Mouse (Mus musculus) kidney, embryonic 16.5 days (tissue): ENCODE measurements around the gene Dda1. TPM values are rescaled to one million over a fixed set of nuclear protein-coding genes. Genes with fewer than 3 reads are reported as not detected.

Experiments
- ATAC-seq: fragments of 200-750 bp; cut with Nextera tagmentation; 2 replicates; pipeline ENCODE4 v1.8.0; 2017; ENCODE audit warnings: moderate TSS enrichment; ENCODE audit not compliant: low FRiP score, low TSS enrichment
- H3K27ac ChIP-seq: fragments of 300-500 bp; sonication (generic); 2 replicates; pipeline ENCODE4 v1.5.1; 2014; ENCODE audit warnings: low read length
- H3K27me3 ChIP-seq: fragments of 300-500 bp; sonication (generic); 2 replicates; pipeline ENCODE4 v1.6.1; 2014; ENCODE audit warnings: low read length, control low read depth, mixed read lengths; ENCODE audit not compliant: insufficient read depth
- H3K36me3 ChIP-seq: fragments of 300-500 bp; sonication (generic); 2 replicates; pipeline ENCODE4 v1.6.1; 2014; ENCODE audit warnings: low read length, control low read depth, mixed read lengths; ENCODE audit not compliant: insufficient read depth
- H3K4me1 ChIP-seq: fragments of 300-500 bp; sonication (generic); 2 replicates; pipeline ENCODE4 v1.6.1; 2014; ENCODE audit warnings: low read length, control low read depth, mixed read lengths; ENCODE audit not compliant: insufficient read depth
- H3K4me2 ChIP-seq: fragments of 300-500 bp; sonication (generic); replicated peaks from 2 replicates; pipeline ENCODE4 v1.6.1; 2014; ENCODE audit warnings: low read depth, low read length
- H3K4me3 ChIP-seq: fragments of 300-500 bp; sonication (generic); 2 replicates; pipeline ENCODE4 v1.5.1; 2014; ENCODE audit warnings: mild to moderate bottlenecking, low read length
- H3K9ac ChIP-seq: fragments of 300-500 bp; sonication (generic); replicated peaks from 2 replicates; pipeline ENCODE4 v1.6.1; 2014; ENCODE audit warnings: low read length
- H3K9me3 ChIP-seq: fragments of 300-500 bp; sonication (generic); 2 replicates; pipeline ENCODE4 v1.6.1; 2016; ENCODE audit warnings: low read length, control low read depth
- WGBS: fragments of 180-500 bp; shearing (Covaris S2); extraction: QIAGEN DNeasy Blood & Tissue Kit; methylation state at CpG from one replicate; pipeline ENCODE4 v1.1.7; 2014; 5-methylcytosine and 5-hydroxymethylcytosine counted together
- polyA plus RNA-seq: library from polyadenylated mRNA; unstranded; fragments of >200 nt; fragmentation: Nextera tagmentation; extraction: Ambion mirVana; gene quantifications from 2 replicates; pipeline ENCODE4 v1.2.1, GENCODE M21; 2015

Dda1 gene
- polyA plus RNA-seq, 1 experiment from 2014 or later = 115 TPM

- peaks cover 12% of the 10 kb centered on the region for H3K4me1 ChIP-seq
Observed at GRCm38 (mm10) chr8:71504349-71504748, 35.4 kb downstream of the Dda1 start.

GRCm38 (mm10) chr8:71505326-71505725 lies 36.3 kb downstream of the Dda1 start:
- H3K4me3 ChIP-seq = no peak overlapping the region
- no peak for ATAC-seq
- H3K9ac ChIP-seq = no peak overlapping the region
- no peaks in the 10 kb centered on the region for H3K36me3 ChIP-seq
- no peaks in the 10 kb centered on the region for H3K9me3 ChIP-seq
- no peak overlapping the region for H3K27ac ChIP-seq
- WGBS = 94% methylated on average over 4 of the region's 4 CpGs
- peaks cover 41% of the 10 kb centered on the region for H3K27me3 ChIP-seq
- peaks cover 6% of the 10 kb centered on the region for H3K4me1 ChIP-seq
- H3K4me2 ChIP-seq = no peak overlapping the region

More at GRCm38 (mm10) chr8:71504349-71504748, 35.4 kb downstream of the Dda1 start:
- 82% methylated on average over 4 of the region's 4 CpGs for WGBS
- ATAC-seq = no peak
- Histone ChIP-seq H3K36me3 (no peaks in the 10 kb centered on the region), H3K4me3 (no peak overlapping the region), H3K27ac (no peak overlapping the region), H3K9ac (no peak overlapping the region), H3K9me3 (no peaks in the 10 kb centered on the region), H3K27me3 (peaks cover 35% of the 10 kb centered on the region), H3K4me2 (no peak overlapping the region)

GRCm38 (mm10) chr8:71505979-71506378 lies 37.0 kb downstream of the Dda1 start:
- no peak overlapping the region for H3K4me2 ChIP-seq
- peaks cover 41% of the 10 kb centered on the region for H3K27me3 ChIP-seq
- no peak overlapping the region for H3K27ac ChIP-seq
- H3K9ac ChIP-seq = no peak overlapping the region
- H3K4me1 ChIP-seq = peaks cover 6% of the 10 kb centered on the region
- H3K4me3 ChIP-seq = no peak overlapping the region
- ATAC-seq = no peak
- no peaks in the 10 kb centered on the region for H3K36me3 ChIP-seq
- WGBS = 77% methylated on average over 4 of the region's 4 CpGs
- H3K9me3 ChIP-seq = no peaks in the 10 kb centered on the region

- peak; percentile 72; the same call in 1 of the 2 replicates for ATAC-seq
- H3K9me3 ChIP-seq = no peaks in the 10 kb centered on the region
- H3K36me3 ChIP-seq = no peaks in the 10 kb centered on the region
- under 1% methylated on average over 61 of the region's 61 CpGs for WGBS
- peaks cover 6% of the 10 kb centered on the region for H3K4me1 ChIP-seq
- peak overlapping the region; percentile 89 for H3K4me2 ChIP-seq
- peak overlapping the region; percentile 56 for H3K4me3 ChIP-seq
- H3K27ac ChIP-seq = no peak overlapping the region
- peak overlapping the region; percentile 67 for H3K9ac ChIP-seq
- H3K27me3 ChIP-seq = peaks cover 41% of the 10 kb centered on the region
Observed at GRCm38 (mm10) chr8:71507589-71508104, 38.6 kb downstream of the Dda1 start.

- WGBS = 76% methylated on average over 2 of the region's 2 CpGs
- Histone ChIP-seq H3K27me3 (peaks cover 41% of the 10 kb centered on the region), H3K9ac (0 out of 2 replicates have a peak overlapping the region, but pooled peaks have one; percentile 26), H3K9me3 (no peaks in the 10 kb centered on the region), H3K4me1 (peaks cover 6% of the 10 kb centered on the region), H3K27ac (no peak overlapping the region), H3K4me3 (peak overlapping the region; percentile 38), H3K4me2 (peak overlapping the region; percentile 89), H3K36me3 (no peaks in the 10 kb centered on the region)
- no peak for ATAC-seq
Observed at GRCm38 (mm10) chr8:71509316-71509715, 40.3 kb downstream of the Dda1 start.

- WGBS = 33% methylated on average over 13 of the region's 14 CpGs
- Histone ChIP-seq H3K4me2 (peak within 1 kb of the TSS; percentile 89), H3K27me3 (peaks cover 30% of the 10 kb centered on the region), H3K4me1 (peaks cover 7% of the 10 kb centered on the region), H3K9ac (peak within 1 kb of the TSS; percentile 39), H3K4me3 (peak within 1 kb of the TSS; percentile 38), H3K9me3 (no peaks in the 10 kb centered on the region), H3K36me3 (no peaks in the 10 kb centered on the region), H3K27ac (peak within 1 kb of the TSS; percentile 24; the same call in 1 of the 2 replicates)
- peak; percentile 71 for ATAC-seq
Observed at GRCm38 (mm10) chr8:71511644-71512043, 42.6 kb downstream of the Dda1 start, which contains the start of gene Plvap. Plvap (minus strand) TSS chr8:71511752.

- H3K4me1 ChIP-seq = peaks cover 7% of the 10 kb centered on the region; the same call in 1 of the 2 replicates
- H3K27me3 ChIP-seq = peaks cover 14% of the 10 kb centered on the region
- no peaks in the 10 kb centered on the region for H3K36me3 ChIP-seq
- 54% methylated on average over 12 of the region's 15 CpGs for WGBS
- H3K9ac ChIP-seq = no peak overlapping the region
- H3K4me2 ChIP-seq = no peak overlapping the region
- H3K9me3 ChIP-seq = no peaks in the 10 kb centered on the region
- ATAC-seq = 0 out of 2 replicates have a peak, but pooled peaks have one; percentile 17
- no peak overlapping the region for H3K4me3 ChIP-seq
- H3K27ac ChIP-seq = no peak overlapping the region
Observed at GRCm38 (mm10) chr8:71513018-71513754, 44.2 kb downstream of the Dda1 start.

- no peak for ATAC-seq
- no peak overlapping the region for H3K9ac ChIP-seq
- WGBS = 66% methylated on average over 5 of the region's 5 CpGs
Observed at GRCm38 (mm10) chr8:71515043-71515442, 46.0 kb downstream of the Dda1 start.

GRCm38 (mm10) chr8:71516786-71517185 lies 47.8 kb downstream of the Dda1 start:
- Histone ChIP-seq H3K4me1 (peaks cover 9% of the 10 kb centered on the region; the same call in 1 of the 2 replicates), H3K9ac (no peak overlapping the region; the same call in 1 of the 2 replicates), H3K27ac (peak overlapping the region; percentile 57; the same call in 1 of the 2 replicates), H3K36me3 (no peaks in the 10 kb centered on the region), H3K27me3 (no peaks in the 10 kb centered on the region), H3K9me3 (no peaks in the 10 kb centered on the region), H3K4me3 (no peak overlapping the region), H3K4me2 (no peak overlapping the region)
- ATAC-seq = no peak
- 19% methylated on average over 6 of the region's 6 CpGs for WGBS

More at GRCm38 (mm10) chr8:71515043-71515442, 46.0 kb downstream of the Dda1 start:
- Histone ChIP-seq H3K4me1 (peaks cover 7% of the 10 kb centered on the region; the same call in 1 of the 2 replicates), H3K27ac (no peak overlapping the region), H3K9me3 (no peaks in the 10 kb centered on the region), H3K36me3 (no peaks in the 10 kb centered on the region), H3K4me2 (no peak overlapping the region), H3K4me3 (no peak overlapping the region), H3K27me3 (0 out of 2 replicates have a peak, but pooled peaks cover 3% of the 10 kb centered on the region)
